Mouse (Mus musculus): Measurements from ENCODE around the gene Capzb.

GRCm38 (mm10) chr4:139310171-139310898 lies 117.6 kb downstream of the Capzb start, which contains the start of the genes Pqlc2 and Akr7a5:
- TF ChIP-seq CTCF (IDR thresholded peaks at IDR 0.05; ENCODE audit: extremely low read depth, insufficient read depth, insufficient read length, insufficient replicate concordance) (no peak), POLR2A (IDR thresholded peaks at IDR 0.05; ENCODE audit: low read depth, low read length) (peak; percentile 77)

All from spleen, adult 2 months (tissue).